Mouse (Mus musculus) heart, embryonic 16.5 days (tissue): ENCODE data around the gene Zfp839. TPM values are rescaled to one million over a fixed set of nuclear protein-coding genes. Genes with fewer than 3 reads are reported as not detected.
A peak's percentile ranks its signal among the peaks of the same experiment; 100 is the strongest.

Experiments
- ATAC-seq: fragments of 200-750 bp; cut with Nextera tagmentation; replicated peaks from 2 replicates; pipeline ENCODE4 v1.8.0; 2017; ENCODE audit warnings: moderate number of reproducible peaks; ENCODE audit not compliant: insufficient read depth, low FRiP score; ENCODE audit errors: extremely low read depth
- H3K27ac ChIP-seq: fragments of 300-500 bp; sonication (generic); 2 replicates; pipeline ENCODE4 v1.5.1; 2014; ENCODE audit warnings: mild to moderate bottlenecking, low read length, control low read depth, moderate library complexity
- H3K27me3 ChIP-seq: fragments of 300-500 bp; sonication (generic); 2 replicates; pipeline ENCODE4 v1.6.1; 2014; ENCODE audit warnings: low read length, mixed read lengths; ENCODE audit not compliant: control insufficient read depth, insufficient read depth
- H3K36me3 ChIP-seq: fragments of 300-500 bp; sonication (generic); 2 replicates; pipeline ENCODE4 v1.6.1; 2014; ENCODE audit not compliant: control insufficient read depth, insufficient read depth
- H3K4me1 ChIP-seq: fragments of 300-500 bp; sonication (generic); 2 replicates; pipeline ENCODE4 v1.6.1; 2014; ENCODE audit warnings: low read length, mixed read lengths; ENCODE audit not compliant: control insufficient read depth, insufficient read depth
- H3K4me2 ChIP-seq: fragments of 300-500 bp; sonication (generic); 2 replicates; pipeline ENCODE4 v1.6.1; 2014; ENCODE audit warnings: low read depth, mild to moderate bottlenecking, control low read depth, low read length
- H3K4me3 ChIP-seq: fragments of 300-500 bp; sonication (generic); 2 replicates; pipeline ENCODE4 v1.5.1; 2014; ENCODE audit warnings: mild to moderate bottlenecking, control low read depth, low read length
- H3K9ac ChIP-seq: fragments of 300-500 bp; sonication (generic); 2 replicates; pipeline ENCODE4 v1.6.1; 2014; ENCODE audit warnings: low read length, control low read depth
- H3K9me3 ChIP-seq: fragments of 300-500 bp; sonication (generic); replicated peaks from 2 replicates; pipeline ENCODE4 v1.6.1; 2016; ENCODE audit warnings: low read length; ENCODE audit not compliant: control insufficient read depth
- WGBS: fragments of 180-500 bp; shearing (Covaris S2); extraction: QIAGEN DNeasy Blood & Tissue Kit; methylation state at CpG from one replicate; pipeline ENCODE4 v1.1.7; 2014; 5-methylcytosine and 5-hydroxymethylcytosine counted together
- polyA plus RNA-seq: library from polyadenylated mRNA; unstranded; fragments of >200 nt; fragmentation: Nextera tagmentation; extraction: Ambion mirVana; gene quantifications from 2 replicates; pipeline ENCODE4 v1.2.1, GENCODE M21; 2015

Zfp839 gene
- polyA plus RNA-seq, 1 experiment from 2014 or later = 5.1 TPM

DNA sequence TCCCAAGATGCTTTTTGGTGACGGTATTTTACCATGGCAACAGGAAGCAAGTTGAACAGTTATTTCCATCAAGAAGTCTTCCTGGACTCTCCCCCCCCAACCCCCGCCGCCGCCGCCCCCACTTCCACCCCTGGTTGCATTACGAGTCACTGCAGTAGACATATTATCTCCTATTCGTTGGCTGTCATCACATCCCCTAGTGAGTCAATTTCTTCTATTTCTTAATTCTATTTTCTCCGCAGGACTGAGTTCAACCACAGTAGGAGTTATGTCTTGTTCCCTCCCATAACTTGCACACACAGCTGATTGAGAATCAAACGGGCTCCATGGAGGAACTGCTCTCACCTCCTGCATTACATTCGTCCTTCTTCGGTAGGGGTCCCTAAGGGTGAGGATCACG lies 38.1 kb downstream of the Zfp839 start:
- Histone ChIP-seq H3K36me3 (peaks cover 4% of the 10 kb centered on the region), H3K4me3 (peak overlapping the region; percentile 76), H3K4me1 (peaks cover 13% of the 10 kb centered on the region), H3K4me2 (peak overlapping the region; percentile 90), H3K27me3 (no peaks in the 10 kb centered on the region), H3K27ac (no peak overlapping the region), H3K9ac (peak overlapping the region; percentile 79), H3K9me3 (no peaks in the 10 kb centered on the region)
- no peak for ATAC-seq
- 29% methylated on average over 12 of the region's 12 CpGs for WGBS

DNA sequence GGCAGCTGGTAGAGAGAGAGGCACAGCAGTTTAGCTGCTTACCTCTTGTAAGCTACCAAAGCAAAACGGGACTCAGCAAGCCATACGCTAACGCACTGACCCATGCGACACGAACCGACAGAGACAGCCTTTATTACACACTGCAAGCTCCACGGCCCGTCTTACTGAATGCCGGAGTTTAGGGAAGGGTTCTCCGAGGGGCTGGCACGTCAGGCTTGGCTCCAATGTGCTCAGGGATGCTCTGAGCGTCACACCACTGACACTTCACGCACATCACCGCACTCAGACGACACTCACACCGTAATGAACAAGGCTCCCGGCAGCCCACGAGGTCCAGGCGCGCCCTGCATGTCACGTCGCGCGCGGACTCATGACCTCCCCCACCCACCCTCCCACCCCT lies 38.6 kb downstream of the Zfp839 start:
- Histone ChIP-seq H3K4me3 (peak overlapping the region; percentile 76), H3K27ac (no peak overlapping the region; the same call in 1 of the 2 replicates), H3K4me2 (peak overlapping the region; percentile 90), H3K36me3 (peaks cover 3% of the 10 kb centered on the region), H3K4me1 (peaks cover 13% of the 10 kb centered on the region), H3K9ac (peak overlapping the region; percentile 79), H3K9me3 (no peaks in the 10 kb centered on the region), H3K27me3 (no peaks in the 10 kb centered on the region)
- under 1% methylated on average over 25 of the region's 25 CpGs for WGBS
- ATAC-seq = no peak; the same call in 1 of the 2 replicates

- peak within 1 kb of the TSS; percentile 76 for H3K4me3 ChIP-seq
- WGBS = under 1% methylated on average over 74 of the region's 74 CpGs
- H3K9ac ChIP-seq = peak within 1 kb of the TSS; percentile 79
- peaks cover 13% of the 10 kb centered on the region for H3K4me1 ChIP-seq
- H3K9me3 ChIP-seq = no peaks in the 10 kb centered on the region
- H3K4me2 ChIP-seq = peak within 1 kb of the TSS; percentile 95
- H3K36me3 ChIP-seq = no peaks in the 10 kb centered on the region
- peak; percentile 99 for ATAC-seq
- H3K27ac ChIP-seq = peak within 1 kb of the TSS; percentile 85
- no peaks in the 10 kb centered on the region for H3K27me3 ChIP-seq
Observed at GRCm38 (mm10) chr12:110889036-110890020, 39.3 kb downstream of the Zfp839 start, which contains the start of the genes Cinp and Tecpr2. TSS of gene Cinp (minus strand) at chr12:110889145. TSS of gene Tecpr2 (plus strand) at chr12:110889264.

DNA sequence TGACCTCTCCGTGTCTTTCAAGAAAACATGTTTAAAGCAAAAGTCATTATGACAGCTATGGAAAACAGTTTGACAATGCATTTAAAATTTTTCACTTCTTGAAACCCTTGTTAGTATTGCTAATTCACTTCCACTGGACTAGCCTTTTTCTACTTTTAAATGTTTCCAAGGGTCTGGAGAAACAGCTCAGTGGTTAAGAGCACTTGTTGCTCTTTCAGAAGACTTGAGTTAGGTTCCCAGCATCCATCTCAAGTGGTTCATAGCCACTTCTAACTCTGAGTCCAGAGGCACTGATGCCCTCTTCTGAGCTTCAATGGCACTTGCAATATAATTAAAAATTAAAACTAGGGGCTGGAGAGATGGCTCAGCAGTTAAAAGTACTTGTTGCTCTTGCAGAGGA lies 41.8 kb downstream of the Zfp839 start:
- 93% methylated on average over 1 of the region's 1 CpGs for WGBS
- peaks cover 13% of the 10 kb centered on the region for H3K4me1 ChIP-seq
- no peak overlapping the region for H3K27ac ChIP-seq
- no peak overlapping the region for H3K4me3 ChIP-seq
- no peaks in the 10 kb centered on the region for H3K9me3 ChIP-seq
- ATAC-seq = no peak
- H3K27me3 ChIP-seq = no peaks in the 10 kb centered on the region
- no peaks in the 10 kb centered on the region for H3K36me3 ChIP-seq
- H3K4me2 ChIP-seq = no peak overlapping the region
- no peak overlapping the region for H3K9ac ChIP-seq

DNA sequence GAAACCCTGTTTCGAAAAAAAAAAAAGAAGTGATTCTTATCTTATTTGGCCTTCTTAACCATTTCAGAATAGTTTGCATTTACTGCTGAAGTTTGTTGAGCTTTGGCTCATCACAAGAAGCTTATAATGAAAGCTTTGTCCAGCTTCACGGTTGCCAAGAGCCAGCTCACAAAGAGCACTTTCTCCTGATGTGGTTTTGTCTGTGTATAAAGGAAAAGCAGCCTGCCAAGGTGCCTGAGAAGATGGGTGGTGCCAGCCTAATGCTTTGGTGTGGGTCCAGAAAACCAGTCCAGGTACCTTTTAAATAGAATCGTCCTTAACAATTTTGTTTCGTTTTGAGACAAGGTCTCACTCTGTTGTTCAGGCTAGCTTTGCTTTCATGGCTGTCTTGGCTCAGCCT lies 52.1 kb downstream of the Zfp839 start:
- H3K4me3 ChIP-seq = no peak overlapping the region
- no peak overlapping the region for H3K9ac ChIP-seq
- no peaks in the 10 kb centered on the region for H3K36me3 ChIP-seq
- H3K9me3 ChIP-seq = no peaks in the 10 kb centered on the region
- no peaks in the 10 kb centered on the region for H3K4me1 ChIP-seq
- no peak overlapping the region for H3K27ac ChIP-seq
- no peaks in the 10 kb centered on the region for H3K27me3 ChIP-seq
- no peak overlapping the region for H3K4me2 ChIP-seq
- no peak for ATAC-seq
- WGBS = 78% methylated on average over 4 of the region's 4 CpGs

- Histone ChIP-seq H3K4me1 (no peaks in the 10 kb centered on the region), H3K9ac (no peak overlapping the region), H3K4me2 (no peak overlapping the region), H3K27ac (no peak overlapping the region), H3K36me3 (no peaks in the 10 kb centered on the region), H3K9me3 (no peaks in the 10 kb centered on the region), H3K4me3 (no peak overlapping the region), H3K27me3 (no peaks in the 10 kb centered on the region)
- 88% methylated on average over 2 of the region's 2 CpGs for WGBS
- ATAC-seq = no peak
Observed at GRCm38 (mm10) chr12:110903536-110903935, 53.5 kb downstream of the Zfp839 start.

DNA sequence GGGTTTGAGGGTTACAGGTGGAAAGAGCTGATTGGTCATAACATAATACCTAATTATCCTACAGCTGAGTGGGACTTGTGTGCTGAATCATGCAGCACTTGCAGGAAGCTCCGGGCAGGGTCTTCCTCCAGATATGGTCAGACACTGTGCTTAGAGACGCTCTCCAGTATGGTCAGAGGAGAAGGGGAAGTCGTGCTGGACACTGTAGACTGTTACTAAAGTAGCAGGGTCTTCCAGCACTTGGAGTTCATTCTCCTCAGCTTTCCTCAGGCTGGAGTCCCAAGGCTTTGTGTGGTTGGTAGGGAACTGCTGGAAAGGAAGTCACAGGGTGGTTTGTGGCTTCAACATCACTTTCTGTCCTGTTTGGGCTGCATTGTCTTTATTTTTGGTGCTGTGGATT lies 57.8 kb downstream of the Zfp839 start:
- WGBS = 59% methylated on average over 3 of the region's 3 CpGs

GRCm38 (mm10) chr12:110909962-110910361 lies 59.9 kb downstream of the Zfp839 start:
- Histone ChIP-seq H3K9me3 (no peaks in the 10 kb centered on the region), H3K4me3 (no peak overlapping the region), H3K9ac (no peak overlapping the region), H3K27me3 (no peaks in the 10 kb centered on the region), H3K4me2 (no peak overlapping the region), H3K4me1 (no peaks in the 10 kb centered on the region), H3K36me3 (no peaks in the 10 kb centered on the region), H3K27ac (no peak overlapping the region)
- 91% methylated on average over 2 of the region's 2 CpGs for WGBS
- ATAC-seq = no peak

More for the DNA sequence above, 57.8 kb downstream of the Zfp839 start:
- Histone ChIP-seq H3K9ac (no peak overlapping the region), H3K4me1 (no peaks in the 10 kb centered on the region), H3K4me2 (no peak overlapping the region), H3K27ac (no peak overlapping the region), H3K27me3 (no peaks in the 10 kb centered on the region), H3K36me3 (no peaks in the 10 kb centered on the region), H3K9me3 (no peaks in the 10 kb centered on the region), H3K4me3 (no peak overlapping the region)
- ATAC-seq = no peak

DNA sequence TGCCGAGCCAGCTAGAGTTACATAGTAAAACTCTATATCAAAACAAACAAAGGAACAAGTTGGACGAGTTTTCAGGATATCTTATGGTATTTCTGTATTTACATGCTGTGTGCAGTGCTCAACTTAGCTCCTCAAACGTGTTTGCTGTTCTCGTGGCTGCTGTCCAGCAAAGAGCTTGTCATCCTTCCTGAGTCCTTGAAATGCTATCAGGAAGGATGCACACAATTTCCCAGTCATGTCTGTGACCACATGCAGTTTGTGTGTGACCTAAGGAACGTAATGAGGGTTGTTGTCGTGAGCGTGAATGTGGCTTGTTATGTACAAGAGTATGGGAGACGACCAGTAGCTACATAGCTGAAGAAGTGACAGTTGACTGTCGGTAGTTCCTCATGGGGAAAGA lies 65.7 kb downstream of the Zfp839 start:
- H3K4me1 ChIP-seq = no peaks in the 10 kb centered on the region
- peaks cover 8% of the 10 kb centered on the region for H3K36me3 ChIP-seq
- H3K9me3 ChIP-seq = no peaks in the 10 kb centered on the region
- H3K4me2 ChIP-seq = no peak overlapping the region
- H3K27me3 ChIP-seq = no peaks in the 10 kb centered on the region
- no peak overlapping the region for H3K9ac ChIP-seq
- 73% methylated on average over 9 of the region's 9 CpGs for WGBS
- no peak for ATAC-seq
- H3K27ac ChIP-seq = no peak overlapping the region
- no peak overlapping the region for H3K4me3 ChIP-seq
